Mouse (Mus musculus) induced T-regulatory cell, adult 2 months (primary cell): ENCODE measurements at regions not wholly inside any gene's neighbourhood (a gene's known extent, or its start where the extent isn't known, plus 50 kb on each side); places are given as distances from the start of the nearest gene placed in this dataset.
"Not testable (repeated sequence)": the region's sequence is repeated elsewhere in the genome, so short reads cannot be mapped to it uniquely, and the experiment has no call there.

Experiments
- DNase-seq: peaks from one replicate; pipeline ENCODE4 v3.0.0-alpha.2; 2012; ENCODE audit warnings: low read depth

DNA sequence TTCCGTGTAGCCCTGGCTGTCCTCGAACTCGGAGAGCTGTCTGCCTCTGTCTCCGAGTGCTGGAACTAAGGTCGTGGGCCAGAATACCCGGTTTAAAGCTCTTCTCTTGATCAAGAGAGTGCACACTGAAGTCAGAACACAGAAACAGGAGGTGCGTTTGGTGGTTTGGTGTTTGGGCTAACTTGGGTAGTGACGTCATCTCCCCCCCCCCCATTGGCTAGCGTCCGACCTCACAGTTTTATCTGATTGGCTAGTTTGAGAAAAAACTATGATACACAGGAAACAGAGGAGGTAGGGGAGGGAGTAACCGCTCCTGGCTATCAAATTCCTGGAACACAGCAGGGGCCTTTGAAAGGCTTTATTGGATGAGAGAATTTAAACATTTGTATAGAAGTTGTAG lies 60.2 kb upstream of the Pim1 start:
- DNase-seq, result peak; percentile 89

DNA sequence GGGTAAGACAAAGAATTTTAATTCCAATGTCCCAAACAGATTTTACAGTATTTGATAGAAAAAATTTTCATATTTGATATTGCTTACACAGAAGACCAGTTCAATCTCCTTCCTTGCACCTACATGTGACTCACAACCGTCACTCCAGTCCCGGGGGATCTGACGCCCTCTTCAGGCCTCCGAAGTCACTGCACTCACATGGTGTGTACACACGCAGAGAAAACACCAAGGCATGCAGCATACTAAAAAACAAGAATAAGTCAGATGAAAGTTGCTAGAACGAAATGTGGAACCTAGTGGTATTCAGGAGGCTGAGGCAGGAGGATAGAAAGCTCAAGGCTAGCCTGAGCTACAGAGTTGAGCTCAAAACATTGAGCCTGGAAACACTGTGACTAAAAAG lies 59.7 kb upstream of the Pim1 start:
- no peak for DNase-seq

DNA sequence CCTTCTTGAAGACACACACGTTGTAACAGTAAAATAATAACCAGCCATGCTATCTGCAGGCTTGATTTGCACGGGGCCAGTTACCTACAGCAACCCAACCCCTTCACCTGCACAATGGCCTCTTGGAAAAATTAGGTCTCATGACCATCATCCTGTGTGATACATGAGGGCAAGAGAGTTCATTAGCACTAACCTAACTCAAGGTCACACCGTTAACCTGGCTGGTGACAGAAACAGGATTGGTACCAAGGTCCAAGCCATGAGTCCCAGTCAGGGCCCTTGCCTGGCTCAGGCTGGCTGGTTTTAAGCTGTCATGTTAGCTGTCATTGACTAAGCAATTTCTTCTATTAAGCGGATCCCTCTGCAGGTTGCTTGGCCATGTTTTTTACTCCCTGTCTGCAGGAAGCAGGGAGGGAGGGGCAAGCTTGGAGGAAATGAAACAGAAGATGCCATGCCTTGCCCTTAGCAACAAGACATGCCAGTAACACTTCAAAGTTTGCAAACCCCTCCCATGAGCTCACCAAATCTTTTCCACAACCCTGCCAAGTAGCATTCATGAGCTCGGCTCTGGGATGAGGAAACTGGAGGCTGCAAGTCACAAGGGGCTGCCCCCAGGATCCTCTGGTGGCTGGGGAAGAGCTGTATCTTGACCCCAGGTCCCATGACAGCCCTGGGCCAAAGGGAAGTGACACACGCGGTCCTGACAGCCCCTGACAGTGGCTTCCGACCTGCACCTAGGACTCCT lies 58.8 kb upstream of the Pim1 start:
- peak; percentile 89 for DNase-seq

DNA sequence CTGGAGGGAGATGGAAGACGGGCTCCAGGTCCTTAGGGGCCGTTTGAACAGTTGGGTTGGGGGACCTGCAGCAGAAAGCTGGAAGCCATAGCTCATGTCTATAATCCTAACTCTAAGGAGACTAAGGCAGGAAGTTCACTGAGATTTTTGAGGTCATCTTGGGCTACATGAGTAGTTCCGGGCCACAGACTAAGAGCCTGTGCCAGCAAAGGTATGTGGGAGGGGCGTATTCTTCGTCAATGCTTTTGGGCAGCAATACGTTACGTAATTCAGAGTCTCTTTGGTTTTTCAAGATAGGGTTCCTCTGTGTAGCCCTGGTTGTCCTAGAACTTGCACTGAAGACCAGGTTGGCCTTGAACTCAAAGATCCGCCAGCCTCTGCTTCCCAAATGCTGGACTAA lies 57.9 kb upstream of the Pim1 start:
- peak; percentile 52 for DNase-seq

DNA sequence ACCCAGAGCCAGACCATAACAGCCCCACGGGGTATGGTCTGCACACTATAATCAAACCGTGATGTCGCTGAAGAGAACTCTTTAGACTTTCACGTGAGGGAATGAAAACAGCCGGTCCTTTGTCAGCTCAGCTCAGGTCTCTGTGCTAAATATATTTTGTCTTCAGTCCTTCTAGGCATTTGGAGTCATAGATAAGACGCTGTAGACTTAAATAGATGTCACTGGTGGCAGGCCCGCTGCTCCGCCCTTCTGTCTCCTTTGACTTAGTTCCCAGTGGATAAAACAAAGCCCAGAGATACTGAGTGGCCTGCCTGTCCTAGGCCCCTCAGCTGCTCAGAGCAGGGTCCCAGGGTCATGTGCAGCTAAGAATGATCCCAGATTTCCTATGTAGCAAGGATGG lies 57.2 kb upstream of the Pim1 start:
- no peak for DNase-seq

DNA sequence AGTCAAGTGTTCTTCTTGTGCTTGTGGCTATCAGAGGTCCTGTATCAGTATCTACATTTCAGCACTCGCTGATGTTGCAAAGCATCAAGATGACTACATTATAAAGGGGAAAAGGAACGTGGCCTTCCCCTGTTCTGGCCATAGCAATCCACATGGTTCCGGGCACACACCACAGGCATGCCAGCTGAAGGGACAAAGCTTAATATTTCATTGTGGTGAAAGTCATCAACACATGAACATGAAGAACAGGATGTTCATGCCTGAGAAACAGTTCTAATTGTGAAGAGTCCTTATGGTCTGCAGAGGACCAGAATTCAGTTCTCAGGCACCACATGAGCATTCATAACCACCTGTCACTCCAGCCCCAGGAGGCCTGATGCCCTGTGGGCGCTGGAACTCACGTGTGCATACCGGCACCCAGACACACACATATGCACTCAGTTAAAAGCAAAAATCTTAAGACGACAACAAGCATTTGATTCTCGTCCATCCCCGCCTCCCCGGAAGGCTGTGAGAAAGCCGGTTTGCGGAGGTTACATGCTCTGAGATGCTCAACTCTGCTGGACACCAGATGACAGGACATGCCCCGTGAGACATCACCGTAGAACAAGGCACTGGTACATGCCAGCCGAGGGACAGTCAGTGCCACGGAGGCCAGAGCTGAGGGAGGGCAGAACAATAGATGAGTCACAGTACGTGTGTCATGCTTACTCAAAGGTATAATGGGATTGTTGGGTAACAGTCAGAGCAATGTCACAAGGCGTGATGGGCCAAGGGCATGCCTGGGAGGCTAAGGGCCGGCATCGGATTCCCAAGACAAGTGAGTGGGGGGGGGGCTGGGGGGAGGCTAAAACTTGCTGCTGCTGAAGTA lies 56.2 kb upstream of the Pim1 start:
- no peak for DNase-seq

DNA sequence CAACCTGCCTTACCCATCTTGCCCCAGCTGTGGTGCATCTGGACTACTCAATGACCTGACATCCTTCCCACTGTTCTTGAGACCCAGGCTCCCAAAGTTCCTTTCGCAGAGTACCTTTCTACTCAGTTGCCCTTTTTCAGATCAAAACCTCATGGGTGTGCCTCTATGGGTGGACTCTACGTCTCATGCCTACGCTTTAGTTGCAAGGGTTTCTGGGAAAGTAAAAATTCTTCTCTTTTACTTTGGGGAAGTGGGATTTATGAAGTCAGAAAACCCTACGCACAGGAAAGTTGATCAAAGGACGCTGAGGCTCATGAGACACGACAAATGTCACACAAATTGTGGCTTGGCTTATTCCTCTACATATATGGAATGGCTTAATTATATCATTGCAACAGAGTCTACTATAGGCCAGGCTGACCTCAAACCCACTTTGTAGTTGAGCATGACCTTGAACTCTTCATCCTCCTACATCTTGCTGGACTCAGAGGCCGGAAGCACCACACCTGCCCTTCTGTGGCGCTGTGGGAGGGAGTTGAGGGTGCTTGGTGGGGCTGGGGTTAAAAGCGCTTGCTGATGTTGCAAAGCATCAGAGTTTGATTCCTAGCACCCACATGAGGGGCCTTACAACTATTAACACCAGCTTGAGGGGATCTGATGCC lies 55.1 kb upstream of the Pim1 start:
- DNase-seq, result peak; percentile 64

DNA sequence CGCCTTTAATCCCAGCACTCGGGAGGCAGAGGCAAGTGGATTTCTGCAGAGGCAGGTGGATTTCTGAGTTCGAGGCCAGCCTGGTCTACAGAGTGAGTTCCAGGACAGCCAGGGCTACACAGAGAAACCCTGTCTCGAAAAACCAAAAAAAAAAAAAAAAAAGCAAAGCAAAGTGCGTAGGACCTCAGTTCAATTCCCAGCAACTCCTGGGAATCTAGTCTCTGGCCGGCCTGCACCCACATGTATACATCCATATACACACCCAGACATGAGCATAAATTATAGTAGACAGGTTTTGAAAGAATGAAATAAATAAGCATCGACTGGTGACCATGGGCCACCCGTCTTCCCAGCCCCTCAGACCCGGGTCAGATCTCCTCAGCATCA lies 54.1 kb upstream of the Pim1 start:
- DNase-seq, result not testable (repeated sequence)

DNA sequence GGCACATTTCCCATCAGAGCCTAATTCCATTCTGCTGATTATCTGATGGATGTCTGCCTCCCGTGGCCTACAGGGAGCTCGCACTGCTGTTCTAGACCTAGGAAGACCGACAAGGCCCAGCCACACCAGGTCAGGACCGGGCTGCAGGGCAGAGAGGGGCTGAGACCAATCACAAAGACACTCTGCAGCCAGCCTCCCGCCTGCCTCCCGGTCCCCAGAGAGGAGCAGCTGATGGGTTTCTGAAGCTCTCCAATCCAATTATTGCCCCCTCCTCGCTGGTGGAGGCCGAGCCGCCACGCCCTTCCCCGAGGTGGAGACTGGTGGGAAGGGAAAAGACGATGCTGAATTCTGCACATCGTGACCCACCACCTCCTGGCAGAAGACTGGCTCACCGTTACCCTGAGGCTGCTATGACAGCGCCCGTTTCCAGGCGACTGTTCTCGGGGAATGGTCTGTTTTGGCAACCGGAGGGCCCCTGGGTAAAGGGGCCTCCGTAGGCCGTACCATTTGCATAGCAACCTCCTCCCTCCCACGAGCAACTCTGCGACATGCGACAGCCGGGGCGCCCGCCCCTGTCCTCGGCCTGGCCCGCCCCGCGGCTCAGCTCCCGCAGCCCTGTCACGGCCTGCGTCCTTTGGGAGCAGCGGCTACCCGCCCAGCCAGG lies 53.5 kb upstream of the Pim1 start:
- peak; percentile 94 for DNase-seq

DNA sequence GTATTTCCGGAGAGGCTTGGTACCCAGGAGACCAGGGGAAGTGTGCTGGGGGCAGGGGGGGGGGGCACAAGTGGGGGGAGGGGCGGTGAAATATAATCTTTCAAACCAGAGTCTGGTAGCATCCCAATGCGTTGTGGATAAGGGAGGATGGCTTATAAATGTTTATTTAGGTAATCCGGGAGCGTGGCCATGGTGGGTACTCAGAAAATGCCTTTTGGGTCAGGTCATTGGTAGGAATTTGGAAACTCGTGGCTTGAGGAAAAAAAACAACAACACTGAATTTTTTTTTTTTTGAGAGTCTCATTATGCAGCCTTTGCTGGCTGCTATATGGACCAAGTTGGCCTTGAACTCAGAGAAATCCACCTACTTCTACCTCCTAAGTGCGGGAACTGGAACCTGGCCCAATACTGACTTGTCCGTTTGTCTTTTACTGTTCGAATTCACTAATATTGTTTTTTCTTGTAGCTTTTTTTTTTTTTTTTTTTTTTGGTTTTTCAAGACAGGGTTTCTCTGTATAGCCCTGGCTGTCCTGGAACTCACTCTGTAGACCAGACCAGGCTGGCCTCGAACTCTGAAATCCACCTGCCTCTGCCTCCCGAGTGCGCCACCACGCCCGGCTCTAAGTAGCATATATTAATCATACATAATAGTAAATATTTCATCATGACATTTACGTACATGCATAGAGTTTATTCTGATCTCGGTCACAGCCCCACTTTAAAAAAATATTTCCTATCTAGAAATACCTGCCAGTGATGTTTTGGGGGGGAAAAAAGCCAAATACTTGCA lies 52.8 kb upstream of the Pim1 start:
- no peak for DNase-seq

DNA sequence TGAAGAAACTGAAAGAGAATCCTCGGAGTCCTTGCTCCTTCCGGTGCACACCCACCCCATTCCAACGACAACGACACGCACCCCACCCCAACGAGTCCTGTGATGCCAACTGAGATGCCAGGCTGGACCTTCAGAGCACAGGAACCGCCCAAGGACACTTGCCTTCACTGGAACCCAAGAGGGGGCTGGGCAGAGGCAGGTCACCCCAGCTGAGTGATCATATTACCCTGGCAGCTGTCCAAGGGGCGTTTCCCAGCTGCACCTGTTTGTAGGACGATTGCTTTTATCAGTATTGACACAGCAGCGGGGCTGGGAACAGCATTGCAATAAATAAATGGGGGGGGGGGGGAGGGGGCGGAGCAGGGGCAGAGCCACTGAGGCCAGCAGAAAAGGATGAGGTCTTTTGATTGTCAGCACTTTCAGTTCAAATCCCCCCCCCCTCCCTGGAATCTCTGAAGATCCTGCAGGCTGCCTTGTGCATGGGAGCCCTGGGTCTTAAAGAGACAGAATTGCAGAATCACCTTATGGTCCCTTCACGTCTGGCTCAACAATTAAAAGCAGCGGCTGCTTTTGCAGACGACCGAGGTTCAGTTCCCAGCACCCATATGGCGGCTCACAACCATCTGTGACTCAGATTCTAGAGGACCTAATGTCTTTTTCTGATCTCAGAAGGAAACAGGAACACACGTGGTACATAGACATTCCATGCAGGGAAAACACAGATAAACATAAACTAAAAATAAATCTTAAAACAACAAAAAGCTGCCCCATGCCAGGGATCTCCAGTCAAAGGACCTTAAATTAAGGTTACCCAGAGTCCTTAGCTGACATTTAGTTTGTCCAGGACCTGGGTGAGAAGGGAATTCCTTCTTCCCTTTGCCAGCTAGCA lies 52.0 kb upstream of the Pim1 start:
- DNase-seq, result peak; percentile 88

DNA sequence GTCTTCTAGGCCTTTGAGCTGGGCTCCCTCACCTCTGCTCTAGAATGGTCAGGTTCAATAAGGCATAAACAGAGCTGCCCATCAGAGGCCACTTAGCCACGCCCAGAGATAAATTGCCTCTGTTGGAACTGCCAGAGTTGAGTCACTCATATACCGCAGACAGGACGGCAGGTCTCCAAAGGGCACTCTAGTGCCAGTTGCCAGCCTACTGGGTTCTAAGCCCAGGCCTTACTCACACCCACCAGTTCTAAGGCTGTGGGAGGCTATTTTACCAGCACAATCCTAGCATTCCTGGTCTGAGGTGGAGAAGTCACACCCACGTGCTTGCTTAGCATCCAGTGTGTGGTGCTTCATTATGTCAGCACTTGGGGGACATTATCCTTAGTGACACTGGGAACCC lies 50.6 kb upstream of the Pim1 start:
- peak; percentile 59 for DNase-seq

DNA sequence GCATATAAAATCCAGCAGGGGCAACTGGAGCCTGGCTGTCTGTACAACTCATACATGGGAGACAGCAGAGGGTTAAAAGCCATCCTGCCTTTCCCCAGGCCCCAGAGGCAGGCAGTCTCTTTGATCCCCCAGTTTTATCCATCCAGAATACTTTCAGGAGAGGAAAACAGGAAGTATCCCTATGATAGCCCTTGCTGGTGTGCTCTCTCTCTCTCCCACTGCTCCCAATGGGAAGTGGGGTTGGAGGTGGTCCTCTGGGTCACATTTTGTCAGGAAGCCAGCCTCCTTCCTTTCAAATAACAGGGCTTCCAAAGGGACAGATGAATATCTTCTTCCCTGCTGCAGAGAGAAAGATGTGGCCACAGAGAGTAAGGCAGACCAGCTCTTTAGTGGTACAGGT lies 50.1 kb upstream of the Pim1 start:
- DNase-seq, result no peak
